Mouse (Mus musculus): Measurements from ENCODE around the gene Odc1. TPM values are rescaled to one million over a fixed set of nuclear protein-coding genes. Genes with fewer than 3 reads are reported as not detected.

Gene Odc1
- polyA plus RNA-seq, 1 experiment from 2014 or later: 70.4 TPM

DNA sequence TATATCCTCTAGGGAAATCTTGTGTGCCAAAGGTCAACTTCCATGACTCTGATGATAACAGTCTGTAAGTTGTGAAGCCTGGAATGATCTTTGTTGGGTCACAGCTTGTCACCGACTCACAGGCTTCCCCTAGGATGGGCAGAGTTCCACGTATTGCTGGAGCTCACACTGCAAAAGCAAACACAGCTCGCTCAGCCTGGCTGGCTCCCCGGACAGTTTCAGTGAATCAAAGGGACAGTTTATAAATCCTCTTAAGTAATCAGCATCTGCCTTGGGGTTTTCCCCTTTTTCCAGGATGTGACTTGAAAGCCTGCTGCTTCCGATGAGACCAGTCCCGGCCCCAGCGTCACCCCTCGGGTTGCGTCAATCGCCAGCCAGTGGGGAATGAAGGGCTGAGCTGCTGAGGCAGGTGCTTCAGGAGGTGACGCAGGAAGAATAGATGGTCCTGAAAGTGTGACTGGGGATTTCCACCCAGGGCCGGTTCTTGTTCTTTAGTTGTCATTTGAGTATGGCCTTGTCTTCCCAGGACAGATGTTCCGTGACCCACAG lies 37.5 kb upstream of the Odc1 start:
- TF ChIP-seq CTCF (IDR thresholded peaks at IDR 0.05; ENCODE audit: low read depth) (no peak), EP300 (optimal IDR thresholded peaks at IDR 0.05) (no peak)
- DNase-seq (ENCODE audit: low spot score) (no peak), ATAC-seq (ENCODE audit: low FRiP score, low TSS enrichment) (peak; percentile 57; the same call in 1 of the 2 replicates)
- Histone ChIP-seq H3K4me2 (replicated peaks; ENCODE audit: low read depth) (no peak overlapping the region), H3K27me3 (ENCODE audit: control insufficient read depth, insufficient read depth, low read length) (no peaks in the 10 kb centered on the region), H3K9me3 (ENCODE audit: control insufficient read depth, low read length) (no peaks in the 10 kb centered on the region), H3K4me1 (replicated peaks; ENCODE audit: control insufficient read depth, insufficient read depth) (no peaks in the 10 kb centered on the region), H3K27ac (replicated peaks) (no peak overlapping the region), H3K9ac (ENCODE audit: low read length) (no peak overlapping the region), H3K4me3 (ENCODE audit: low read depth, low read length) (no peak overlapping the region), H3K36me3 (ENCODE audit: control insufficient read depth, insufficient read depth, low read length) (no peaks in the 10 kb centered on the region)
- WGBS: 15% methylated on average over 13 of the region's 13 CpGs

DNA sequence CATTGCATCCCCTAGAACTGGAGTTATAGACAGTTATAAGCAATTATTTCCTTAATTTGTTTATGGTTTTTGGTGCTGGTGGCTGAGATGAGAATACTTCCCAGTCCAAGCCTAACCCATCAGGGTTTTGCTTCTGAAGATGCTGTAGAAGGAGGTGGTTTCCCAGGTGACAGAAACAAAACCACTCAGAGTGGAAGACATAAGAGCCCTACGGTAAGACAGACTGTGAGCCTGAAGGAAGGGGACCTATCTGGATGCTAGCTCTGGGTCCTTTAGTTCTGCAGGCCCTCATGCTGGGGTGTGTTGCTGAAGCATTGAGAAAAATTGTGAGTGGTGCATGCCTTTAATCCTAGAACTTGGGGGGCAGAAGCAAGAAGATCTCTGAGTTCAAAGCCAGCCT lies 35.3 kb upstream of the Odc1 start:
- DNase-seq (ENCODE audit: low spot score) (no peak), ATAC-seq (ENCODE audit: low FRiP score, low TSS enrichment) (no peak)
- Histone ChIP-seq H3K36me3 (ENCODE audit: control insufficient read depth, insufficient read depth, low read length) (no peaks in the 10 kb centered on the region), H3K4me2 (replicated peaks; ENCODE audit: low read depth) (no peak overlapping the region), H3K4me1 (replicated peaks; ENCODE audit: control insufficient read depth, insufficient read depth) (no peaks in the 10 kb centered on the region), H3K9ac (ENCODE audit: low read length) (no peak overlapping the region), H3K27me3 (ENCODE audit: control insufficient read depth, insufficient read depth, low read length) (no peaks in the 10 kb centered on the region), H3K9me3 (ENCODE audit: control insufficient read depth, low read length) (no peaks in the 10 kb centered on the region), H3K4me3 (ENCODE audit: low read depth, low read length) (no peak overlapping the region), H3K27ac (replicated peaks) (no peak overlapping the region)
- no peak for TF ChIP-seq EP300 (optimal IDR thresholded peaks at IDR 0.05)
- TF ChIP-seq CTCF (IDR thresholded peaks at IDR 0.05; ENCODE audit: low read depth): no peak
- 76% methylated on average over 1 of the region's 1 CpGs for WGBS

DNA sequence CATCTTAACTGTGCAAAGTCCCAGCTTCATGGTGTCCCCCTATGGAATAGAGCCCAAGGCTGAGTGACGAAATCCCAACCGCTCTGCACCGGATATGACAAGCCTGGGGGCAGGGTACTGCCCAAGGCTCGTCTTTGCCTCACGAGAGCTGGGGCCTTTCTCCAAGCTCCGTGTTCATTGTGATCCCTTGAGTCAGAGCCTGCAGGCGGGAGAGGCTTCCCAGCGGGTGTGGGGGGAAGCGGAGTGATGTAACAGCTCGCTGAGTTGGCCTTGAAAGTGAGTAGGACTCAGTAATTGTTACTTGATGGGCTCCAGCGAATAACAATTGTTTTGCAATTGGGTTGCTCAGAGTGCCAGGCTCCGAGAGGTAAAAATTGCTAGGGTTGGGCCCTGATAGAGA lies 34.4 kb upstream of the Odc1 start:
- ATAC-seq (ENCODE audit: low FRiP score, low TSS enrichment) (peak; percentile 41; the same call in 1 of the 2 replicates), DNase-seq (ENCODE audit: low spot score) (no peak)
- Histone ChIP-seq H3K4me3 (ENCODE audit: low read depth, low read length) (no peak overlapping the region), H3K4me1 (replicated peaks; ENCODE audit: control insufficient read depth, insufficient read depth) (no peaks in the 10 kb centered on the region), H3K36me3 (ENCODE audit: control insufficient read depth, insufficient read depth, low read length) (no peaks in the 10 kb centered on the region), H3K9me3 (ENCODE audit: control insufficient read depth, low read length) (no peaks in the 10 kb centered on the region), H3K27ac (replicated peaks) (no peak overlapping the region), H3K4me2 (replicated peaks; ENCODE audit: low read depth) (no peak overlapping the region), H3K9ac (ENCODE audit: low read length) (no peak overlapping the region), H3K27me3 (ENCODE audit: control insufficient read depth, insufficient read depth, low read length) (no peaks in the 10 kb centered on the region)
- TF ChIP-seq CTCF (IDR thresholded peaks at IDR 0.05; ENCODE audit: low read depth) (no peak), EP300 (optimal IDR thresholded peaks at IDR 0.05) (no peak)
- 40% methylated on average over 12 of the region's 12 CpGs for WGBS

DNA sequence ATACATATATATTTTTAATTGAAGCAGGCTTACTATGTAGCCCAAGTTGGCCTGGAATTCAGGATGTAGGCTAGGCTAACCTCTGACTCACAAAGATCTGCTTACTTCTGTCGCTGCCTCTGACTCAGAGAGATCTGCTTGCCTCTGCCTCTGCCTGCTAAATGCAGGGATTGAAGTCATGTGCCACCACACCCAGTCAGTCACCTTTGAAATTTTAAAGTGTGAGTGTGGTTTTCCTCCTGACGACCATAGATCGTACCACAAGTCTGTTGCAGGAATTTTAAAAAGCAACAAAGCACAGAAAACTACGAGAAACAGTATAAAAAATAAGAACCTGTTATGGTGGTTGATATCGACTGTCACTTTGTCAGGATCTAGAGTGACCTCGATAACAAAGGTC lies 33.6 kb upstream of the Odc1 start:
- H3K9me3 ChIP-seq (ENCODE audit: control insufficient read depth, low read length): no peaks in the 10 kb centered on the region
- H3K4me1 ChIP-seq (replicated peaks; ENCODE audit: control insufficient read depth, insufficient read depth): no peaks in the 10 kb centered on the region
- no peak overlapping the region for H3K9ac ChIP-seq (ENCODE audit: low read length)
- no peak overlapping the region for H3K4me3 ChIP-seq (ENCODE audit: low read depth, low read length)
- 85% methylated on average over 6 of the region's 6 CpGs for WGBS
- H3K27ac ChIP-seq (replicated peaks): no peak overlapping the region
- DNase-seq (ENCODE audit: low spot score) (no peak), ATAC-seq (ENCODE audit: low FRiP score, low TSS enrichment) (no peak)
- no peaks in the 10 kb centered on the region for H3K27me3 ChIP-seq (ENCODE audit: control insufficient read depth, insufficient read depth, low read length)
- no peaks in the 10 kb centered on the region for H3K36me3 ChIP-seq (ENCODE audit: control insufficient read depth, insufficient read depth, low read length)
- H3K4me2 ChIP-seq (replicated peaks; ENCODE audit: low read depth): no peak overlapping the region
- TF ChIP-seq CTCF (IDR thresholded peaks at IDR 0.05; ENCODE audit: low read depth): no peak
- no peak for TF ChIP-seq EP300 (optimal IDR thresholded peaks at IDR 0.05)

DNA sequence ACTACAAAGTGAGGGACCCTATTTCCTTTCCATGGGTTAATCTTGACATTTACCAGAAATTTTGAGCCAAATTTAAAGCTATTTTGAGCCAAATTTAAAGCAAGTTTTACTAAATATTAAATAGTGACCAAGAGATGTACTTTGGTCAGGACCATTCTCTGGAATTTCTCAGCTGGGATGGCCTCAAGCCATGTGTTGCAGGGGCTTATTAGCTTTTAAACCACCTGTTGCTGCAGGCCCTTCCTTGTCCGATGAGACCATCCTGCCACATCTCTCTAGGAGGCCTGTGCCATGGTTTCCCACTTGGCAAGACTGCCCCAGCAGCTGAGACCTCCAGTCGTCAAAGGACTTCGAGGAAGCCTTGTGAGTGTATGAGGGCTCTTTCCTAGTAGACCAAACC lies 15.4 kb upstream of the Odc1 start:
- WGBS: 88% methylated on average over 3 of the region's 3 CpGs
- Histone ChIP-seq H3K9me3 (ENCODE audit: control insufficient read depth, low read length) (no peaks in the 10 kb centered on the region), H3K9ac (ENCODE audit: low read length) (no peak overlapping the region), H3K4me1 (replicated peaks; ENCODE audit: control insufficient read depth, insufficient read depth) (no peaks in the 10 kb centered on the region), H3K36me3 (ENCODE audit: control insufficient read depth, insufficient read depth, low read length) (no peaks in the 10 kb centered on the region), H3K4me3 (ENCODE audit: low read depth, low read length) (no peak overlapping the region), H3K27me3 (ENCODE audit: control insufficient read depth, insufficient read depth, low read length) (no peaks in the 10 kb centered on the region), H3K27ac (replicated peaks) (no peak overlapping the region), H3K4me2 (replicated peaks; ENCODE audit: low read depth) (no peak overlapping the region)
- no peak for TF ChIP-seq EP300 (optimal IDR thresholded peaks at IDR 0.05)
- no peak for TF ChIP-seq CTCF (IDR thresholded peaks at IDR 0.05; ENCODE audit: low read depth)
- ATAC-seq (ENCODE audit: low FRiP score, low TSS enrichment) (no peak), DNase-seq (ENCODE audit: low spot score) (no peak)

DNA sequence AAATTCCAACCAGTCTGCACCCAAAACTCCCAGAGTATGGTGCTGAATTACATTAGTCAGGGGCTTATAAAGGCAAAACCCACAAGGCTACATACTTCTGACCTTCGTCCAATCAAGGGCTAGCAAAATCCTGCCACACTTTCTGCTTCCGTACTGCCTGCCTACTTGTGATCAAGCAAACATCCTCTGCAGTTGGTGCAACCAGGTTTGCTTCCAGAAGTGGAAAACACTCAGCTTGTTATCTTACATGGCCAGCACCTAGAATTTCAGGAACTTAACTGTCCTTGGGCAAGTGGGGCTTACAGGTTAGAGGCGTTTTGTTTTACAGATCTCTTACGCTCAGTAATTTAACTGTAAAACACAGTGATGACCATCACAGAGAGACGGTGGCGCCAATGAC lies 14.9 kb upstream of the Odc1 start:
- Histone ChIP-seq H3K9ac (ENCODE audit: low read length) (no peak overlapping the region), H3K4me2 (replicated peaks; ENCODE audit: low read depth) (no peak overlapping the region), H3K9me3 (ENCODE audit: control insufficient read depth, low read length) (no peaks in the 10 kb centered on the region), H3K27me3 (ENCODE audit: control insufficient read depth, insufficient read depth, low read length) (no peaks in the 10 kb centered on the region), H3K4me1 (replicated peaks; ENCODE audit: control insufficient read depth, insufficient read depth) (no peaks in the 10 kb centered on the region), H3K4me3 (ENCODE audit: low read depth, low read length) (no peak overlapping the region), H3K27ac (replicated peaks) (no peak overlapping the region), H3K36me3 (ENCODE audit: control insufficient read depth, insufficient read depth, low read length) (no peaks in the 10 kb centered on the region)
- ATAC-seq (ENCODE audit: low FRiP score, low TSS enrichment) (no peak), DNase-seq (ENCODE audit: low spot score) (no peak)
- TF ChIP-seq CTCF (IDR thresholded peaks at IDR 0.05; ENCODE audit: low read depth): no peak
- WGBS: 82% methylated on average over 6 of the region's 6 CpGs
